Mouse (Mus musculus) thymus, postnatal 0 days (tissue): ENCODE results near the gene BC048562. TPM values are rescaled to one million over a fixed set of nuclear protein-coding genes. Genes with fewer than 3 reads are reported as not detected.

Source experiments
- DNase-seq: peaks from one replicate; pipeline ENCODE4 v3.0.0-alpha.2; 2015; ENCODE audit warnings: low spot score
- polyA plus RNA-seq: library from polyadenylated mRNA; unstranded; fragments of >200 nt; fragmentation: Nextera tagmentation; extraction: Ambion mirVana; gene quantifications from 2 replicates; pipeline ENCODE4 v1.2.1, GENCODE M21; 2015

BC048562 gene
- not detected in 2 replicates for polyA plus RNA-seq

GRCm38 (mm10) chr9:108436182-108436581, at the start of gene BC048562:
BC048562 (plus strand) TSS chr9:108436482.
- DNase-seq, result no peak

- DNase-seq, result no peak
Observed at GRCm38 (mm10) chr9:108386816-108387215, 49.5 kb upstream of the BC048562 start.

GRCm38 (mm10) chr9:108388601-108389000, 47.7 kb upstream of the BC048562 start:
- no peak for DNase-seq

- DNase-seq, result no peak
Observed at GRCm38 (mm10) chr9:108389220-108389619, 47.1 kb upstream of the BC048562 start.

DNA sequence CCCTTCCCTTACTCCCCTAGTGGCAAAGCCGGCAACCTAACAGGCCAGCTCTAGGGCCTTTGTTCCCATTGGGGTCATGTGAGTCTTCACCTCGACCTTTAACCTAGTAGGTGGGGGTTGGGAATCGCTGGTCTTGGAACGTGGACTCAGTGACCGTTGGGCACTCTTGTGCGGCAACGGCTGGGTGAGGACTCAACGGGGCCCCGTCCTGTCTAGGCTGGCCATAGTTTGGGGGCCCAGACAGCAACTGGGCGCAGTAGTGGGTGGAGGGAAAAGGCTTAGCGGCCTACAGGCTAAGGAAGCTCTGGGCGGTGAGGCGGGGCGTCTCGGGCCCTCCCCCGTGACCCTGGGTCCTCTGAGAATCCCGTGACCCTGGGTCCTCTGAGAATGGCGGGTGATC, 43.6 kb upstream of the BC048562 start, which contains the start of gene 1700102P08Rik:
Gene 1700102P08Rik (plus strand): TSS at position 130 of the 400 bp plus-strand sequence.
- no peak for DNase-seq

DNA sequence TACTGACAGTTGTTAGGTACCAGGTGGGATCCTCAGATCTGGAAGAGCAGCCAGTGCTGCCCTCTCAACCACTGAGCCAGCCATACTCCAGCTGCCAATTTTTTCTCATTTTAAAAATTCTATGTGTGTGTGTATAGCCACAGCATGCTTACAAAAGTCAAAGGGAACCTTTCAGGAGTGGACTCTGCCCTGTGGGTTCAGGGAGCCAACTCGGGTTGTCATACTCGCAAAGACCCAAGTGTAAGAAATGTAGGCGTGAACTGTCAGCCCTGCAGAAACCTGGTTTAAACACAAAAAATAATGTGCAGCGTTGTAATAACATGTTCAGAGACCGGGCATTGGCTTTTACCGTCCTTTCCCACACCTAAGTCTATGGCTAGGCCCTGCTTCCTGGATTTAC, 42.1 kb upstream of the BC048562 start:
- DNase-seq, result no peak

- no peak for DNase-seq
Observed at GRCm38 (mm10) chr9:108395427-108395826, 40.9 kb upstream of the BC048562 start.

DNA sequence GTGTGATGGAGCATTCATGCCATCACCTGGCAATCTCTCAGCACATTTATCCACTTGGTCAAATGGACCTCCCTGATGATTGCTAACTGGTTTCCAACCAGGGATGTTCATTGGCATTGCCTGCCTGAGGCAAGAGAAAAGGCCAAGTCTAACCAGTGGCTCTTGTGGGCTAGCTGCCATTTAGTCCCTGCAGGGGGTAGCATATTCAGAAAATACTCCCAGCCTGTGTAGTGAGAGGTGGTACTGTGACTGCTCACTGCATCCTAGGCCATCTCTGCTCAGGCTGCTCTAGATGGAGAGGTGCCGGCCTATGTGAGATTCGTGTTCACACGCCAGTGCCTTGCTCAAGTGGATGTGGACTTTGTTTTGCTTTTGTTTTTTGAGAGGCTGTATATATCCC, 38.0 kb upstream of the BC048562 start:
- DNase-seq, result no peak

GRCm38 (mm10) chr9:108401186-108401960, 34.9 kb upstream of the BC048562 start:
- DNase-seq, result no peak

DNA sequence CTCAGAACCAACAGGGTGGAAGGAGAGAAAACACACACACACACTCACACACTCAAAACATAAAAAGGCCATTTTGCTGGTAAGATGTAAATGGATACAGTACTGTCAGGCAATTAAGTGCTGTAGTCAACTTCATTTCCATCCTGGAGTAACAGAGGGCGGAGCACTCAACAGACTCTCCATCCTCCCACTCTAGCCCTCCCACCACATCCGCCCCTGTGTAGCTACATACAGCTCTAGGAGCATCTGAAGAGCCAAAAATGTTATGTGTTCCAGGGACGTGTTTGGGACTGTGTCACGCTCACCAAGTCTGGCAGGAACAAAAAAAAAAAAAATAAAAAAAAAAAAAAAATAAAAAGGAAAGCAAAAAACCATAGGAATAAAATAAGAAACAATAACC, 33.2 kb upstream of the BC048562 start:
- DNase-seq, result no peak

- DNase-seq, result no peak
Observed at GRCm38 (mm10) chr9:108404451-108404850, 31.8 kb upstream of the BC048562 start.

DNA sequence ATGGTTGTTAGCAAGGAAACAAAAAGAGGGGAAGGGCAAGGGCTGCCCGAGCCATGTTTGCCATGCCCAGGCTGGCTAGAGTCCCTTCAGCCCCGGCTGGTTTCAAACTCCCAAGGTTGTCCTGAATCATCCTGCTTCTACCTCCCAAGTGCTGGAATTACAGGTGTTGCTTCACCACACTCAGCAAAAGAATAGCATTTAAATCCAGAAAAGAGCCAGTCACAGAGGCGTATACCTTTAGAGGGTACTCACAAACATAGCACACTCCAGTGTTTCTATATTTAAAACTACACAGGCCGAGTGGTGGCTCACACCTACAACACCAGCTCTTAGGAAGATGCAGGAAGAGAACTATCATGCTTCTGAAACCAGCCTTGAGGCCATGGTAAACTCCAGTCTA, 26.7 kb upstream of the BC048562 start:
- no peak for DNase-seq

DNA sequence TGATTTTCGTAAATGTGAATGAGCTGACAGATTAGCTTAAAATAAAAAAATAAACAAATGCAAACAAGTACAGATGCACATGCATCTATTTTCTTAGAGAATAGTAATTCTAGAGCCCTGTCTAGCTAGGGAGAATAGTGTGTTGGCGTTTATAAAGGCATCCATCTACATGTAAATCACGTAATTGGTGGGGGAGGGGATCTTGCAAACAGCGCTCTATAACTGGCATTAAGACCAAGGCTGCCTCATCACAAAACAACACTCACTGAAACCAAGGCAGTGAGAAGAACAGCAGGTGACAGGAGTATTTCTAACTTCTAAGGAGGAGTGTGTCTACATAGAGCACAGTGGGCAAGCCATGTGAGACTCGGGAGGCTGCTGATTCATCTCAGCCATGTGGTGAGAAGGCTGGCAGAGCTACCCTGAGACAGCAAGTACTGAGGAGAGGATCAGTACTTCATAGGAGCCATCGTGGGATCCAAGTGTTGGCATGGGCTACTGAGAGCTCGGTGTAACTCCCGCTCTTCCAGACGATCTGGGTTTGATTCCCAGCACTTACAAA, 24.8 kb upstream of the BC048562 start:
- no peak for DNase-seq

GRCm38 (mm10) chr9:108412221-108412620, 24.1 kb upstream of the BC048562 start:
- DNase-seq, result peak; percentile 32

DNA sequence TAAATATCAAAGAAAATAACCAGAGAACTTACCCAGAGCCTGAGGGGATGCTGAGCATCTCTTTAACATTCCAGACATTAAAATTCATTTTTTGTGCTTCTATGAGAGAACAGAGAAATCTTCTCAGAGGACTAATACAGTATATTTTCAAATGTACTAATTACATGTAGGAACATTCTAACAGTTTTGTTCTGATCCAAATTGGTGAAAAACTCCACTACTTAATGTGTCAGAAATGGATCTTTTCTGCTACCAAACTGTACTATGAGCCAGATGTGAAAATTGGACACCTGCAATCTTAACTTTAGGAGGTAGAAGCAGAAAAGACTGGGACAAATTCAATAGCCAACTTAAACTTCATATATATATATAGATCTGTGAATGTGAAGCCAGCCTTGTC, 7.9 kb upstream of the BC048562 start, which contains the start of gene Ccdc36:
Gene Ccdc36 (minus strand): TSS at position 101 of the 400 bp plus-strand sequence.
- no peak for DNase-seq

- no peak for DNase-seq
Observed at GRCm38 (mm10) chr9:108431431-108432067, 4.7 kb upstream of the BC048562 start.

DNA sequence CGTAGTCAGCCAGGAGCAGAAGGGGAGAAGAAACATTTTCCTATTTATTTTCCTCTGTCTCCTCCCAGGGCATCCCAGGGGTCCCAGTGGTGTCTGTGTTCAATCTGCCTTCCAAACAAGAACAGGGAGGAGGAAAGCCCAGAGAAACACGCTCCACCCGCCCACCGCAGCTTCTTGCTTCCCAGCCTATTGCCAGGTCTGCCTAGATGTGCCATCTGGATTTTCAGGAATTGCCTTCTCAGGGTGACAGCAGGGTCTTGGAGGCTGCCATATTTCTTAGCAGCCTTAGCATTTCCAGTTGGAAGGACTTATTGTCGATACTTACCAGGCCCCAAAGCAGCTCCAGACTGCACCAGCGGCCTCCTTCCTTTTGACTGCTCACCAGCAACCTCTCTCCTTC, 2.9 kb downstream of the BC048562 start:
- no peak for DNase-seq

DNA sequence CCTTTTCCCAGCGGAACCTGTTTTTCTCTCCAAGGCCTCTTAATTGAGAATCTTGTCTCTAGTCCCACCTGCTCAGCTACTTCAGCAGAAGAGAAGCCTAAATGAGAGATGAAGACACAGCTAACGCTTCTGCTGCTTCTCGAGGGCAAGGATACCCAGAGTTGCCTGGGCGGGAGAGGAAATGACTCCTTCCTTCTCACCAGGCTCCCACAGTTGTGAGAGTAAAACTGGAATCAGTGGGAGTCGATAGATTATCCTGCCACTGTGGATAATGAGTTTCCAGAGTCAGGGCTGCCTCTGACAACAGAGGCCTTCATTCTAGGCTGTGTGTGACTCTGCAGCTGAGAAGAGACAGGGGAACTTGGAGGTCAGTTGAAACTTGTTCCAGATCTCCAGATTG, 4.2 kb downstream of the BC048562 start:
- DNase-seq, result no peak

DNA sequence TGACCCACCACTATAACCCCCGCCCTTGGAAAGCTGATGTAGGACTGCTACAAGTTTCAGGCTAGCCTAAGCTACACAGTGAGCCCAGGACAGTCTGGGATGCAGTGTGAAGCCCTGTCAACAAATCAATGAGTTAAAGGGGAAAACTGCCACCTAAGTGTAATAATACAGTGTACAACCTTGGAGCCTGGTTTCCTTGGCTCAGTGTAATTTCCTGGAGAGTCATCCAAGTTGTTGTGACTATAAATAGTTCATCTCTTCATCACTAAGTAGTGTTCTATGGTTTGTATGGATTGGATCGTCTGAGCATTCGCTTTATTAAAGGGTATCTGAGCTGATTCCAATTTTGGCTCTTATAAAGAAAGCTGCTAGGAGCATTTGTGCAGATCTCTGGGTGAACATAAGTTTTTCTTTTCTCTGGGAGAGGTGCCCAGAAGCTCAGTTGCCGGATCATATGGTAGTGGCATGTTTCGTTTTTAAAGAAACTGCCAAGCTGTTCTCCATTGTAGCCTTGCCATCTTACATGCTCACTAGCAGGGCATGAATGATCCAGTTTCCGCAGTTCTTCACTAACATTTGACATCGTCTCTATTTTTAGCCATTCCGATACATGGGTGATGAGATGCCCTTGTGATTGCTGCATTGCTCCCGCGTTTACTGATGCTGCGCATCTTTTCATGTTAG, 5.1 kb downstream of the BC048562 start:
- no peak for DNase-seq

DNA sequence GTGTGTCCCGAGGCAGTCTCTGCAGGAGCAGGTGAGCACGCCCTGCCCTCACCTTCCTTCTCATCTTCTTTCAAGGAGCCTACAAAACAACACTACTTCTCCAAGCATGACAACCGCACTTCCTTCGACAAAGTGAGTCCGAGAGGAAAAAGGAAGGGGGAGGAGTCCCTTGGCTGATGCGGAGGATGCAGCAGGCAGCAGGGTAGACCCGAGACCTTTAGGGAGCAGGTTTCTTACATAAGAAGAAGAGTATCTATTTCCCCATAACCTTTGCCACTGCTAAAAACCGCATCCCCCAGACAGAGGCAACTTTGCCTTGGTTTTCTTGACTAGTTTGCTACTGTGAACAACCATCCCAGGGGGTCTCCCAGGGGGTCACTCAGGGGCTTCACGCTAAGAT, 8.8 kb downstream of the BC048562 start:
- no peak for DNase-seq

GRCm38 (mm10) chr9:108449860-108450259, 13.6 kb downstream of the BC048562 start:
- no peak for DNase-seq
